Mouse (Mus musculus): ENCODE results near the gene Casq2.

The Casq2 gene

DNA sequence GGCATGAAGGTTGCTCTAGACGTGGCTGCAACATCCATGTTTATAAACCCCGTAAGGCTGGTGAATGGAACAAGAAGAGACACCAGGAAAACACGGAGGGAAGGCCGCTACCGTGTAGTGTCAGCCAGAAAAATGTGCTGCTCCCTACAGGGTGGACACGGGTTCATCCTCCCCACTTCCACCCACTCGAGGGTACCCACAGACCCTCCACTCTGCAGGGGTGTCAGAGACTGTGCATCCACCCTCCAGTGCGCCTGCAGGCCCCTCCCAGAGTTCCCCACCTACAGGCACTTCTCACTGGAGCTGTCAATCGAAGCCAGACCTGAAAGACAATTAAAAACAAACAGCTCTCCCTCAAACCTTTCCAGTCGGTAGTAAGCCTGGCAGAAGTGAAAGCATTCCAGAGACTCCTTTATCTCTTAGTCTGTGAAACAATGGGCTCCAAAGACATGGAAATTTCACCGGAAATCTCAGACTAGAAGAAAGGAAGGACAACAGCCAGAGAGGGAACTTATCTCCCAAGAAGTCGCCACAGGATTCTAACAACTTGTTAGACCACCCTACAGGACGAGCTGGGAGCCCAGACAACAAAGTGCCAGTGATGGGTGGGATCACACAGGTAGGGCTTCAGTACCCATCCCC lies 2.5 kb upstream of the Casq2 start:
- no peak for DNase-seq (ENCODE audit: low spot score)

DNA sequence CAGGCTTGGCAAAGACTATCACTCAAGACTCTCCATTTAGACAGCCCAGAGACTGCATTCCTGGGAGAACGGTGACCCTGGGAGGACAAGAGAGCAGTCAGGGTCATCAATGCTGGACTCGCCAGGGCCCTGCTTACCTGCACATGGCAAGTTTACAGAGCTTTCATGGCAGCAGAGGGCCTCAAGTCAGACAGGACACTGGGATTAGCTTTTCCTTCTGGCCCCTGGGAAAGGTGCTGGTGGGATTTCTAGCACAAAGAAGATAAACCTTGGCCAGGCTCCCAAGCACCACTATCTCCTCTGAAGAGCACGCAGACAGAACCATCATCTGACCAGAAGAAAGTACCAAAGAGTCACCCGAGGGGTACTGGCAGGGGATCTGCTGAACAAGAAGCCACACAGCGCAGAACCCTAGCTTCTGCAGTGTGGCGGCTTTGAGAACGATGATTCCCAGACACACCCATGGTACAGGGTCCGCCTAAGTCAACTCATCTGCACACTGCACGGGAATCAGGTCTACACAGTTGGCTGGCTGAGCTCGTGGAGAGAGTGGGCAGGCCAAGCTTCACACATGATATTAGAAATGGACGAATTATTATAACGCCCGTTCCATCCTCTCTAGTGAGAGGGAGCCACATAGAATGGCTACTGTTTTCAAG lies 1.3 kb upstream of the Casq2 start:
- no peak for DNase-seq (ENCODE audit: low spot score)

DNA sequence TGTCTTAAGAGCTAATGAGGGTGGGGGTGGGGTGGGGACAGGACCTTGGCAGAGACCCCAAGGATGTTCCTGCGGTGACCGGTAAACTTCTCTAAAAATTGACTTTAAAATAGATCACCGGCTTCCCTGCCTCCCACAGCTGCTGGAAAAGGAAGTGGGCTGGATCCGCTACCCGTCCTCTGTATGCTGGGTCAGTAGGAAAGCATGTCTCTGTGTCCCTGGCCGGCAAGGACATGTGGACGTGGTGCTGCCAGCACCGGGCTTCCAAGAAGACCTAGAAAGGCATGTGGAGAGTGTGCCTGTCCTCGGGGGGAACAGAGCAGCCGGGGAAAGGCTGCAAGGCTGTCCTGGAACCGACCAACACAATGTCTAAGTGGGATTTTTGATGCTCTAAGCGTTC lies 496 bp upstream of the Casq2 start:
- DNase-seq (ENCODE audit: low spot score), result peak; percentile 65

DNA sequence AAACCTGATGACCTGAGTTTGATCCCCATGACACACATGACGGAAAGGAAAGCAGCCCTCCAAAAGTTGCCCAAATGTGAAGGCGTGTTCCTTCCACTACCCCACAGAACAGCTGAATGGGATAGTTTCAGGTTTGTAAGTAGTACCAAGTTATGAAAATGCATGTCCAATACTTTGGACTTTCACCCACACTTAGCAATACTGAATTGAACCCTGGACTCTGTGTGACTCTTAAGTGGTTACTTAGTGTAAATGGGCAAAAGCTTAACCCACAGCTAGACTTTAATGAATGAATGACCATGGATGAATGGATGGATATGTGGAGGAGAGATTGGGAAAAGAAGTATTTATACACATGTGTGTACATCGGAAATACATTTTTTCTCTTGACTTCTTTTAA lies 8.6 kb downstream of the Casq2 start:
- DNase-seq (ENCODE audit: low spot score), result no peak

DNA sequence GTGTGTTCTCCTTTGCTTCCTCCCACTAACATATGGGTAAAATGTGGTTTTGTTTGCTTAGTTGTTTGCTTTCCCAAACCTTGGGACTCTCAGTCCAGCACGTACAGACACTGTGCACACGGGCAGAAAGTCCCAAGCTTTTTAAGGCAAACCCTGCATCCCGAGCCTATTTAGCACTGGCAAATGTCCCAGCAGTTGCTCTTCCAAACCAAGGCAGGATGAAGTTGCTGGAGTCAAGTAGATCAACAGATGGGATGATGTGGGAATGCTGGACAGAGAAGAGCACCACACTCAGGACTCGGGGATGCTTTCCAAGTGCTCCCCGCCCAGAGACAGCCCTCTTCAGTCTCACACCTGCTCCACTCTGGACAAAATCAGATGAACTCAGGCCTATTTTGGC lies 9.2 kb downstream of the Casq2 start:
- no peak for DNase-seq (ENCODE audit: low spot score)

DNA sequence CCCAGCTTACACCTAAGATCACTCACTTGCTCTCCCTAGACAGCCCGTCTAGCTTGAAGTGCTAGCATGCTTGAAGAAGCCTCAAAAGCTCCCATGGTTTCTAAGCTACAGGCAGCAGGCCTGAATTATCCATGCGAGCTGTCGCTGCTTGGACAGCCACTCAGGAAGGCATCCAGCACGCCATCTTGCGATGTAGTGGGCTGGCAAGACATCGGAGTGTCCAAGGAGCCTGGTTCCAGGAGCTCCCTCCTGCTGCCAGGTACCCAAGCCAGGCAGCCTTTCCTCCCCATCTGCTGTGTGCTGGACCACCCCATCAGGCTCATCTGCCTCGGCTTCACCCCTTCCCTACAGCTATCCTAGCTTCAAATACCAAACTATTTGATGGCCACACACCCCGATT lies 10.2 kb downstream of the Casq2 start:
- DNase-seq (ENCODE audit: low spot score), result no peak

DNA sequence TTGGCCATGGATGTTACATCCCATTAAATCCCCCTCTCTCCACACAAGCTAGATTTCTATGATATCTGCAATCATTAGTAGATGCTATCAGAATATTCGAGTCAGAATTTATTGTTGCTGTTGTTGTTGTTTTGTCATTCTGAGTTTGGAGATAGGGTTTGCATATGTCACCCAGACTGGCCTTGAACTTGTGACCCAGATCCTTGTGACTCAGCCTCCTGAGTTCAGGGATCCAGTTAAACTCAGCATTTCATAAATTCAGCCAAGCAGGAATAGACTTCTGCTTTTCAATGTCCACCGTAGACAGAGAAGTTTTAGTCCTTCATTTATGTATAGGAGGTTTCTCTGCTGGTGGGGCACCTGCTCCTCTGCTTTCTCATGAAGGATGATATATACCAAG lies 10.8 kb downstream of the Casq2 start:
- DNase-seq (ENCODE audit: low spot score), result no peak

DNA sequence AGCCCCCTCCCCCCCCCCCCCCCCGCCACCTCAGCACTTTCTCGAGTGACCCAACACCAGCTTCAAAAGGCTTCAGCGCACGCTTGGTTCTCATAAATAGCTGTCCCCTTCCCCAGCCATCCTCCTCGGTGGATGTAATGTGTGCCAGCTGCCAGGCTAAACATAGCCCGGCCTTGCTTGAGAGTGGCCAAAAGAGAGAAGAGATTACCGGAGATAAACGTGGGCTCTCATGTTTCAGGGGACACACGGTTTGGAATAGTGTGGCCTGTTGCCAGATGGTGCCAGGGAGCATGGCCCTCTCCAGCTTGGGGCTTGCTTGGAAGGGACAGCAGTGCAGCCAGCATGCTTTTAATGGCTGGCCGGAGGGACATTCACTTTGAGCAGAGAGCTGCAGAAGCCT lies 13.0 kb downstream of the Casq2 start:
- no peak for DNase-seq (ENCODE audit: low spot score)

DNA sequence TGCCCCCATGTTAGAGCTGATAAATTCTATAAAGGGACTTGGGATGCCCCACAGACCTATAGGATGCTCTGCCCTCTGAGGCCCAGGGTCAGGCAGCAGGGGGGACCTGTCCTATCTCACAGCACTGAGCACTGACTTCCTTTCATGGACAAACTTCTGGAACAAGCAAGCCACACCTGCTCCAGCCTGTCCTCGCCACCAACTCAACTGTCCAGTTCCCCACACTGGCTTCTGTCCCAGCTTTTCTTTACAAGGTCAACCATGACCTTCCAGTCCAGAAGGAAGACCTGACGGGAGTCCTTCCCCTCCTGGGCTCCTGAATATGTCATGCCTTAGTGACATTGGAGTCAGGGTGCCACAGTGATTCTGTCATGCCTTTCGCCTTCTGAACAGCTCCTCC lies 13.6 kb downstream of the Casq2 start:
- DNase-seq (ENCODE audit: low spot score), result no peak

DNA sequence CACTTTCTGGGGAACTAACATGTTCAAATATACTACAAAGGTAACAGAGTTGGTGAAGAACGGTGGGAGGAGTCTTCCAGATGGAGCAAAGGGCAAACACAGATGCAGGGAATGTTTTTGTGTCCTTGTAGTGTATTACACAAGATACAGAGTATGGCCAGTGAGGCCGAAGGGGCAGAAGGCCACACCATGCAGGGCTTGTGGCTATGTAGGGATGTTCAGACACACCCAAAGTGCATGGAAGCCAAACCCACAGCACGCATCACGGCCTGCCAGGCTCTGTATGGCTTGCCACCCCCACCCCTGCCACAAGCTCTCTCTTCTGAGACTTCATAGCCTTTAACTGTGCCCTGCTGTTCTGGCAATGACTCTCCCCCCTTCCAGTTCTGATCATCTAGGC lies 15.2 kb downstream of the Casq2 start:
- no peak for DNase-seq (ENCODE audit: low spot score)

DNA sequence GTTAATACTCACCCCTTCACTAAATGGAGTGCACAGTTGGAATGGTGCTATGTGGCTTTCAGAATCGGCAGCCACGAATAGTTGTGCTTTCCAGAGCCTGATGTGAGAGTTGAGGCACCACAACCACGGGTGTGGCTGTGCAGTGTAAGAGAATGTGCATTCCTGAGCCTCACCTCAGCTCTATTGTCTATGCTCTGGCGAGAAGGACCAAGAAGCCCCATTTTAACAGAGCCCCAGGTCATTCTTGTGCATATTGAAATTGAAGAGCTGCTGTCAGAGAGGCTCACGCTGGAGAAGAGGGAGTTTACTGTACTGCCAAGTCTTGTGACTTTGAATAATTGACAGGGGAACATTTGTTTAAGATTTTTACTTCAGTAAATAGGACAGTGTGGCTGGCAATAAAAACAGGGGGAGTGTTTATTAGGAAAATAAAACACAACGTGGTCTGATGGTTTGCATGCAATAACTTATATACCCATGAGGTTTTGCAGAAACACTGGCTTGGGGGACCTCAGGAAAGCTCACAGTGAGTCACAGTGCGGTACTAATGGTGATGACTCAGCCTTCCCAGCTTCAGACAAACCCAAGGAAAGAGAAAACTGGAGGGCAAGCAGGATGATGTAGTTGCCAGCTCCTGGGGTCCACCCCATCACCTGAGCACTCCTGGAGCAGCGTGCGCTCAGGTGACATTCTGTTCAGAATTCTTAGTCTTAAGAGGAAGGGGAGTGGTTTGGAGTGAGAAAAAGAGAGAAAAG lies 17.8 kb downstream of the Casq2 start:
- no peak for DNase-seq (ENCODE audit: low spot score)

DNA sequence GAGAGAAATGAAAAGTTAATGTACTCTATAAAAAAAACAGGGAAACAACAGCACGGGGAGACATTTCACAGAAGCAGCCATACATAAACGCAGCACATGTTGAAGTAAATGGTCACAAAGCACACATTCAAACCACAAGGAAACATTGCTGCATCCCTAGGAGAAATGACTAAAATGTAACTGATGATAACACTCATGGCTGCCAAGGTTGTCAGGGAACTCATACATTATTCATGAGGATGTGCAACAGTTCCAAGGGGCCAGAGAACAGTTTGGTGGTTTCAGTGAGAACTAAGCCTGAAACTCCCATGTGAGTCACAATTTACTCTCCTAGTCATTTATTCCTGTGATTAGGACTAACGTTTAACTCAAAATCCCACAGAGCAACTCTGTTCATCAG lies 22.0 kb downstream of the Casq2 start:
- no peak for DNase-seq (ENCODE audit: low spot score)

DNA sequence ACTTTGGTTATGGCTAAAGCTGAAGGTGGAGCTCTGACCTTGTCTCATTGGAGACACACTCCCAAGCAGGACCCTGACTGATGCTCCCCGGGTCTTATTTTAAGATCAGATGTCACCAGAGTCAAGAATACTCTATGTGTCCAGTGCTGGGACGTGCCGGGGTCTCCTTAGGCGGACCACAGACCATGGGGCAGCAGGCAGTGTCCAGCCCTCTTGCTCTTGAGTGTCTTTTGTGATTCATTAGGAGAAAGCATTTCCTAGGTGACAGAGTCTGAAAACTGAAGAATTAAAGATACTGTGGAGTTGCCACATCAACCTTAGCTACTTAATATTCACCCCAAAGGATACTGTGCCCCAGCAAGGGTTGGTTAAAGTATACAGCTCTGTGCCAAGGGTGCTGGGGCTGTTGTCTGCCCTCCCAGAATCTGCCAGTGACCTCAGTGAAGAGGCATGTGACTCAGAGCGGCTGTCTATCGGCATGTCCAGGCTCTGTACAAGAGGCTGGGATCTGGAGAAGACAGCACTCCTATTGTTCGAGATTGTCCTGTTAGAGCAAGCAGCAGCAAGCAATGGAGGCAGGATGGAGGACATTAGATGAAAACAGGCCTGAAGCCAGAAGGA lies 25.9 kb downstream of the Casq2 start:
- DNase-seq (ENCODE audit: low spot score), result no peak

DNA sequence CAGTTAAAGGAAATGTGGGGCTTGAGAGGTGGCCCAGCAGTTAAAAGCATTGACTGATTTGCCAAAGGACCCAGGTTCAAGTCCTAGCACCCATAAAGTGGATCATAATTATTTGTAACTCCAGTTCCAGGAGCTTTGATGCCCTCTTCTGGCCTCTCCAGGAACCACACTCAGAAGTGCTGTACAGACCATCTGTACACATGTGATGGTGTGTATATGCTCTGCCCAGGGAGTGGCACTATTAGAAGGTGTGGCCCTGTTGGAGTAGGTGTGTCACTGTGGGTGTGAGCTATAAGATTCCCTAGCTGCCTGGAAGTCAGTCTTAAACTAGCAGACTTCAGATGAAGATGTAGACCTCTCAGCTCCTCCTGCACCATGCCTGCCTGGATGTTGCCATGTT lies 34.7 kb downstream of the Casq2 start:
- DNase-seq (ENCODE audit: low spot score), result no peak

DNA sequence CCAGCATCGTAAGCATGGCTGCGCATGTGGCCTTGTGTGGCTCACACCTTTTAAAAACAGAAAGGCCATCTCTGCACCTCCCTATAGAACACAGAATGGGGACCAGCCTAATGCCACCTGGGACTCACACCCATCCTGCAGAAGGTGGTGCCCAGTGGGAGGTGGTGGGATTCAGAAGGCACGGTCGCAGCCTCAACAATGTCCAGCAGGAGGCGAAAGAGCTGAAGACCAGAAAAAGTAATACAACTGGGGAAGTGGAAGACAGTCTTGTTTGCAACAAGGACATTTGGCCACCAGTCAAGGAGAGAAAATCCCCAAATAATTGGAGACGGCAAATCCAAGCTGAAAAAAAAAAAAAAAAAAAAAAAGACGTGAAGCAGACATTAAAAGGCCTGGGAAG lies 35.8 kb downstream of the Casq2 start:
- DNase-seq (ENCODE audit: low spot score), result no peak

DNA sequence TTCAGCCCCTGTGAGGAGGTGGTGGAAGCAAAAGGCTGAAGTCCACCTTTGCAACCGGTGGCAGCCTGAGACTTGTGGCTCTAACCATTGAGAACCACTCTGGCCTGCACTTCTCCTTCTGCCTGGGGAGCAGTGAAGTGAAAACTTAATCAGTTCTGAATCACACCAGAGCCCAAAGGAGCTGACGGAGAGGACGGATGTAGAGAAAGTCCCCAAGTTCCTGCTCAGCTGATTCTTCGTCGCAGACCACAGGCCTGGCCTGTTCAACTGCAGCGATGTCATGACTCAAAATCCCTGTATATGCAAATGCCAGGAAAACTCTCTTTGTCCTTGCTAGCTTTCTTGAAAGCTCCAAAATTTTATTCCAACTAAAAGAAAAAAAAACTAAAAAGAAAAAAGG lies 37.4 kb downstream of the Casq2 start:
- DNase-seq (ENCODE audit: low spot score), result no peak

DNA sequence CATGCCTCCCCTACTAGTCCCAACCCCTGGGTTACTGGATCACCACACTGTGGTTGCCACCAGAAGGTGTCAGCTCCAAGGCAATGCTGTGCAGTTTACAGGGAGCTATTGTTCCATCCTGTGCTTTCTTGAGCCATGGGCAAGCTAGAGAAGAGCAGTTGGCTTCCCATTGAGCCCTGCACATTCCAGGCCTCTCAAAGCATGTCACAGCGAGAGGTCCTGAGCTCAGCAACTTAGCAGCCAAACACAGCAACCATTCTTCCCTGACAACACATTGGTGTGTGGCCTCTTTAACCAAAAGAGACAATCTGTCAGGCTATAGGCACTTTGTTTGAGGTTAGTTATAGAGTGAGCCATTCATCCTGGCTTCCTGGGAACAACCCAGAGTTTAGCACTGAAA lies 39.3 kb downstream of the Casq2 start:
- DNase-seq (ENCODE audit: low spot score), result no peak

DNA sequence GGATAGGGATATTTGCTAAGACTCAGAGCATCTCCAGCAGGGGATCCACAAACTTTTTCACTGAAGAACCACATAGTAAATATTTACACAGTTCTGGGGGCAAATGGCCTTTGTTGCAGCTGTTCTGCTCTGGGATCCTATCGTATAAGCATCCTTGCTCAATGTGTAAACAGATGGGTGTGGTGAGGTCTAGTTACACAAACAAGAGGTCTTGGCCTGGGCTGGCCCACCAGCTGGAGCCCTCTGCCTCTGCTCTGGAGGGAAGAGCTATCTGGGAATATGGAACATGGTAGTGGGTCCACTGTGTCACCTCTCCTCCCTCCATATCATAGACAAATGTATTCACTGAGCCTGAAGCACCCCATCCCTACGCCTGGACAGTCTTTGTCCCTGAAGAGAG lies 40.9 kb downstream of the Casq2 start:
- no peak for DNase-seq (ENCODE audit: low spot score)

DNA sequence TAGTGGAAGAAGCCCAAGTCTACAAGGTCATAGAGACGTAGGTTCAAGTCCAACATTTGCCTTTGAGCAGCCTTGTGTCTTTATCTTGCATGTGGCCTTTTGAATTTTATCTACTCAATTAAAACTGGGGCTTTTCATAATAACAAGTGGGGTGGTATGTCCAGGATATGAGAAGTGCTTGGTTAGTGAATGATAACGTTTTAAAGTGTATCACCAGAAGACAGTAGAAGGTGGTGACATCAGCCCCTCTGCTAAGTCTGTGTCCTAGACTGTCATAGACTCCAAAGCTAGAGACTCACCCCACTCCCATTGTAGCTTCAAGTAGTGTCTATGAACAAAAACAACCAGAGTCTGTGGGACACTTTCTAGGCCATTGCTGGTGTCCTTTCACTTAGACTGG lies 42.0 kb downstream of the Casq2 start:
- no peak for DNase-seq (ENCODE audit: low spot score)

DNA sequence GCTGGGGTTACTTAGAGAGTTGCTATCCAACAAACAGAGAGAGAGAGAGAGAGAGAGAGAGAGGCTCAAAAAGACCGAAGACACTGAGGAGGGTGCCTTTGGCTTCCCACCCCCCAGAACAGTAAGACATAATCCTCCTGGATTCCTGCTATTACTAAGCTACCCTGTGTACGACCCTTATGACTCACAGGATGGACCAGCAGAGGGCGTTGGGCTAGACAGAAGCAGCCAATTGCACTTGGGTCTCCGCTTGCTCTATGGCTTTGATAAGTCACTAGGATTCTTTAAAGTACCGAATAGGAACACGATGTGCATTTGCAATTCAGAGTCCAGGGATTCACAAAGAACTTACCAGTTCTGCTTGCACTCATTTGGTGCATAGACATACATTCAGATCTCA lies 44.3 kb downstream of the Casq2 start:
- no peak for DNase-seq (ENCODE audit: low spot score)

DNA sequence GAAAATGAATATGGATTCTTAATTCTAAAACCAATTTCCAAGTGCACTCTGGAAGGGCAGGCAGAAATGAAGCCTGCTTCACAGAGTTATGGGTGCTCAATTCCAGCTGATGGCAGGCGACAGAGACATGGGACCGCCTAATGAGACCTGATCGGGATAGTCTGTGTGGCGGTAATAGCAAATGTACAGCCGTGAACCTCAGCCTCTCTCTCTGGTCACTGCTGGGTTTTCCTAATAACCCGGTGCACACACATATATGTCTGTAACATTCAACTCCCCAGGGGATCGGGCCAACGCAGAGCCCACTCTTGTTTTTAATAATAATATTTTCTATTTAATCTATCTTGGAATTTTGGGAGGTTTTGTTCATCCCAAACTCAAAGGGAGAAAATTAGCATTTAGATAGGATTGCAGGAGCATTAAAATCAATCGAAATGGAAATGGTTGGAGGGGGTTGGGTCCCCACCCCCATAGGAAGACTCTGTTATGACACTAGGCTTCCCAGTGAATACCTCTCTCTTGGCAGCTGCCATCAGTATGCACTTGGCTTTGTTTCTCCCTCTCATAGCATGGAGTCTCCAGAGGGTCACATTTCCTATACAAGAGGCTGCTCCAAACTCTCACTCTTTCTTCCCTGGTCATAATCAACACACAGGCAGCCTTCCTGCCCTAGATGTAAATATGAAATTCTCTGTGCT lies 45.6 kb downstream of the Casq2 start:
- DNase-seq (ENCODE audit: low spot score), result no peak

DNA sequence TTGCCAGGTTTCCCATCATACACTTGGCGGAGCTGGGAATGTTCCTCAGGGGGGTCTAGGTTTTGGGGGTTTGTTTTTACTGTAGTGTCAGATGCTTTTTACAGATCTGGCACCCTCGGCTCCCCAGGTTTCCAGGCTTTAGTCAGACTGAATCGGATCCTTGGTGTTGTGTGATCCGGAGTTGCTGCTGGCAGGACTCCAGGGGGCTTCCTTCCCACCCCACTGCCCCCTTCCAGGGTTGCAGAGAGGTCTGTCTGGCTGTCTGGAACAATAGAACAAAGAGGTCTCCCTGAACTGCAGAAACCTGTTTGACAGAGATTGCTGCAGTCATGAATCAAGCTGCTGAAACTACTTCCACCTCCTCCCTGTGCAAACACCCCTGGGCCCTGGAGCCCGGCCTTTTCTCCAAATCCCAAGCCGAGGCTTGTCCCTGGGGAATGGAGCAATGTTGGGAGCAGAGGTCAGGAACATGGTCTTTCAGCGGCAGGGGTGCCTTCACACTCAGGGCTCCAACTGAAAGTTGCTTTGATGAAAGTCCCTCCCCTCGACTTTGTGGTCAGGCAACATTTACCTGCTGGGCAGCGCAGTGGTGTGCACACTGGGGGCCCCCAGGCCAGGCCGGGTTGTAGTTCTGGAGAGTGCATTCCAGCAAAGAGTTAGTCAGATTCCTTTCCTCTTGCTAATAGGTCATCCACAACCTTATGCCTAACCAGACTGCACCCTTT lies 49.3 kb downstream of the Casq2 start:
- no peak for DNase-seq (ENCODE audit: low spot score)

Measured in ovary, postnatal 36 days (tissue).